Mouse (Mus musculus): ENCODE data around the gene Aqp3. TPM values are rescaled to one million over a fixed set of nuclear protein-coding genes. Genes with fewer than 3 reads are reported as not detected.

Gene Aqp3
- total RNA-seq (2021): not detected
- long read RNA-seq, experiment 1: 0 reads
- long read RNA-seq, experiment 2: 0 reads

- TF ChIP-seq CTCF (IDR thresholded peaks at IDR 0.05): no peak
- Histone ChIP-seq H3K4me3 (peak within 1 kb of the TSS; percentile 68), H3K27ac (no peak within 1 kb of the TSS)
- intact Hi-C loops (cut with DNase I): no loop called here
- peak; percentile 40 for DNase-seq
Measured at GRCm38 (mm10) chr4:41097871-41098576, at the start of gene Aqp3. TSS of gene Aqp3 (minus strand) at chr4:41098183.

- DNase-seq: no peak
- H3K27ac ChIP-seq: peak overlapping the region; percentile 54
- intact Hi-C loops (cut with DNase I): no loop called here
- no peak overlapping the region for H3K4me3 ChIP-seq
- no peak for TF ChIP-seq CTCF (IDR thresholded peaks at IDR 0.05)
Measured at GRCm38 (mm10) chr4:41142601-41143000, 44.6 kb upstream of the Aqp3 start.

GRCm38 (mm10) chr4:41140174-41140875, 42.3 kb upstream of the Aqp3 start:
- peak; percentile 30 for DNase-seq
- TF ChIP-seq CTCF (IDR thresholded peaks at IDR 0.05): no peak
- Histone ChIP-seq H3K4me3 (0 out of 2 replicates have a peak overlapping the region, but pooled peaks have one; percentile 16), H3K27ac (peak overlapping the region; percentile 73)
- intact Hi-C loops (cut with DNase I): no loop called here

GRCm38 (mm10) chr4:41136811-41137210, 38.8 kb upstream of the Aqp3 start:
- H3K4me3 ChIP-seq: peak overlapping the region; percentile 95
- intact Hi-C loops (cut with DNase I): no loop called here
- peak overlapping the region; percentile 98 for H3K27ac ChIP-seq
- no peak for TF ChIP-seq CTCF (IDR thresholded peaks at IDR 0.05)
- no peak for DNase-seq

- H3K27ac ChIP-seq: peak overlapping the region; percentile 98
- peak overlapping the region; percentile 95 for H3K4me3 ChIP-seq
- TF ChIP-seq CTCF (IDR thresholded peaks at IDR 0.05): no peak
- intact Hi-C loops (cut with DNase I): no loop called here
- peak; percentile 69 for DNase-seq
Measured at GRCm38 (mm10) chr4:41136454-41136805, 38.4 kb upstream of the Aqp3 start.

GRCm38 (mm10) chr4:41135711-41136453, 37.9 kb upstream of the Aqp3 start, which contains the start of gene Ube2r2:
TSS of gene Ube2r2 (plus strand) at chr4:41135743.
- DNase-seq: peak; percentile 86
- H3K27ac ChIP-seq: peak within 1 kb of the TSS; percentile 98
- H3K4me3 ChIP-seq: peak within 1 kb of the TSS; percentile 95
- no peak for TF ChIP-seq CTCF (IDR thresholded peaks at IDR 0.05)
- intact Hi-C loops (cut with DNase I): loop anchor here (2.0 kb wide), 1 partner anchor 29 kb away; no protein-coding TSS in a partner anchor

- H3K4me3 ChIP-seq: peak overlapping the region; percentile 95
- H3K27ac ChIP-seq: peak overlapping the region; percentile 98
- intact Hi-C loops (cut with DNase I): loop anchor here (2.0 to 5.0 kb wide), 2 partner anchors 30 to 257 kb away; no protein-coding TSS in a partner anchor
Measured at GRCm38 (mm10) chr4:41134935-41135710, 37.1 kb upstream of the Aqp3 start.

GRCm38 (mm10) chr4:41133529-41134291, 35.7 kb upstream of the Aqp3 start:
- TF ChIP-seq CTCF (IDR thresholded peaks at IDR 0.05): no peak
- H3K4me3 ChIP-seq: no peak overlapping the region
- H3K27ac ChIP-seq: 0 out of 2 replicates have a peak overlapping the region, but pooled peaks have one; percentile 4
- intact Hi-C loops (cut with DNase I): loop anchor here (2.0 to 5.0 kb wide), 2 partner anchors 31 to 259 kb away; no protein-coding TSS in a partner anchor
- no peak for DNase-seq

More at GRCm38 (mm10) chr4:41134935-41135710, 37.1 kb upstream of the Aqp3 start:
- no peak for TF ChIP-seq CTCF (IDR thresholded peaks at IDR 0.05)
- peak; percentile 91 for DNase-seq

- intact Hi-C loops (cut with DNase I): loop anchor here (5.0 kb wide), 1 partner anchor 260 kb away; no protein-coding TSS in a partner anchor
- no peak overlapping the region for H3K4me3 ChIP-seq
- H3K27ac ChIP-seq: no peak overlapping the region
- no peak for DNase-seq
- no peak for TF ChIP-seq CTCF (IDR thresholded peaks at IDR 0.05)
Measured at GRCm38 (mm10) chr4:41132471-41132870, 34.5 kb upstream of the Aqp3 start.

- no peak for TF ChIP-seq CTCF (IDR thresholded peaks at IDR 0.05)
- H3K27ac ChIP-seq: peak overlapping the region; percentile 51; the same call in 1 of the 2 replicates
- no peak overlapping the region for H3K4me3 ChIP-seq
- DNase-seq: no peak
- intact Hi-C loops (cut with DNase I): loop anchor here (1.0 to 5.0 kb wide), 3 partner anchors 36 to 262 kb away; partner anchors contain the start of gene Ubap2
Measured at GRCm38 (mm10) chr4:41129836-41130235, 31.9 kb upstream of the Aqp3 start.

GRCm38 (mm10) chr4:41129406-41129805, 31.4 kb upstream of the Aqp3 start:
- Histone ChIP-seq H3K4me3 (no peak overlapping the region), H3K27ac (peak overlapping the region; percentile 51)
- intact Hi-C loops (cut with DNase I): loop anchor here (1.0 to 5.0 kb wide), 2 partner anchors 37 to 148 kb away; partner anchors contain the start of gene Ubap2
- DNase-seq: peak; percentile 70
- TF ChIP-seq CTCF (IDR thresholded peaks at IDR 0.05): peak; percentile 82
